Mouse (Mus musculus): Measurements from ENCODE around the gene Trappc2l. TPM values are rescaled to one million over a fixed set of nuclear protein-coding genes. Genes with fewer than 3 reads are reported as not detected.
A peak's percentile ranks its signal among the peaks of the same experiment; 100 is the strongest.

Trappc2l gene
- polyA plus RNA-seq (2012; ENCODE audit: insufficient read depth, insufficient read length, missing spikeins): 55.0 and 59.6 TPM in 2 replicates

DNA sequence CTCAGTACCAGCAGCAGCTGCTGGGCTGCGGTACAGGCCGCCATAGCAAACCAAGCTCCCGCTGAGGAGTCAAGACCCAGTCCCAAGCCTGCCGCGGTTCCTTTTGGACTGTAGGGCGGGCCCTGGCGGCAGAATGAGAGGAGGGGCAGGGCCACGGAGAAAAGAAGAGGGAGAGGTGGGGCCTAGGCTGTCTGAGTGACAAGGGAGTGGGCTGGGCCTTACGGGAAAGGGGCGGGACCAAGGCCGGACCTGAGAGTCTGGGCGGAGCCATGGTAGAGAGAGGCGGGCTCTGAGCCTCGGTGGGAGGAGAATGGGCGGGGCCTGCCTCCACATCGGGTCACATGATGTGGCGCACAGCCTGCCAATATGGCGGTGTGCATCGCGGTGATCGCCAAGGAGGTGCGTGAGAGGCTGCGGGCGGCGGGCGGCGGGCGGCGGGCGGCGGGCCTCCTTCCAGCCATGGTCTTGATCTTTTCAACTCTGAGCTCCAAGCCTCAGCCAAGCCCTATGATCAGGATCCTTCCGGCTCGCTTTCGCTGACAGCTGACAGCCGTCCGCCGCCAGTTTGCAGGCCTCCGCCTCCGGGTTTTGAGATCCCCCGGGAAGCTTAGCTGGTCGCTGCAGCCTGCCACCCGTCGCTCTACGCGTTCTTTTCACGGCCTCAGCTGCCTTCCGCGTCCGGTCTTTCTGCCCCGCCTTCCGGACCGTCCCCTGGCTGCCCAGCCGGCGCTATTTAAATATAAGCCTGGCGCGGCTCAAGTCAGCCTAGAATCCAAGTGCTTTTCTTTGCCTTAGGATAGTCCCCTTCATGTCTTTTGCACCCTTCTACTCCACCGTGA lies at the start of gene Trappc2l, which contains the start of gene Galns:
Trappc2l (plus strand) TSS at position 346 of the 839 bp plus-strand sequence.
Galns (minus strand) TSS at position 169 of the 839 bp plus-strand sequence.
- H3K27ac ChIP-seq (ENCODE audit: insufficient read depth, low read depth, low read length): peak within 1 kb of the TSS; percentile 85
- TF ChIP-seq POLR2A (IDR thresholded peaks at IDR 0.05; ENCODE audit: borderline replicate concordance, low read depth, low read length): 0 out of 2 replicates have a peak, but pooled peaks have one; percentile 37
- no peak for TF ChIP-seq CTCF (IDR thresholded peaks at IDR 0.05; ENCODE audit: low read depth, low read length)
- peak within 1 kb of the TSS; percentile 81 for H3K4me3 ChIP-seq (ENCODE audit: insufficient read depth, low read length)
- peaks cover 13% of the 10 kb centered on the region for H3K4me1 ChIP-seq (ENCODE audit: control insufficient read depth, insufficient read depth, low read length)

DNA sequence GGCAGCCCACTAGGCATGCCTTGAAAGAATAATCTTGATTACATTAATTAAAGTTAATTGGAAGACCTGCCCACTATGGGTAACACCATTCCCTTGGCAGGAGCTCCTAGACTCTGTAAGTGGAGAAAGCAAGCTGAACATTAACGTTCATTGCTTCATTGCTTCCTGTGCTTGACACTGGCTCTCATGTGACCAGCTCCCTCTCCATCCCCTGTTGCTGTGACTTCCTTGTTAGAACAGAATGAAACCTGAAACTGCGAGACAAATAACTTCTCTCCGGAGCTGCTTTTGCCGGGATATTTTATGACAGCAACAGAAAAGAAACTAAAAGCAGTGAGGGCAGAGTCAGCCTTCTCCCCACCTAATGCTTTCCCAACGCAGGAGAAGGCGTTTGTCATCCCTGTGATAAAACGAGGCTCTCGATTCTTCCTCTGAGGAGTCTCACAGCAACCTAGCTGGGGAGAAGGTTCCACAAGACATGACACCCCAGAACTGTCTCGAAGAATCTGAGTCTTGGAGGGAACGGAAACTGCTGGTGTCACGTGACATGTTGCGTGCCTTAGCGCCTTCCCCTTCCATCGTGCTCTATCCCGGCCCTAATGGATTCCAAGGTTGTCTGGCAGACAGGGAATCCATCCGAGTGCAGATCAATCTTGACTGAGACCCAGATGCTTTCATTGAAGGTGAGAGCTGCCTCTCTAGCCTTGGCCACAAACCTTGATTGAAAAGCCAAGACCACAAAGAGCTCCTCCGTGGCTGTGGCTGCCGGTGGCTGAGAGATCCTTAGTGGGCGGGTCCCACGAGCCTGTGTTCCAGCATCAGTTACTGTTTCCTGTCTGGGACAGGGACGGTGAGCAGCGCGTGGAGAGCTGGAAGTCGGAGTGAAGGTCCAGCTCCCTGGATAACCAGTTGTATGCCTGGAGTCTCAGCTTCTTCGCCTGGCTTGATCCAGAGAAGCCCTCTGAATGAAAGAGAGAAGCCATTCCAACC lies 46.8 kb upstream of the Trappc2l start:
- TF ChIP-seq POLR2A (IDR thresholded peaks at IDR 0.05; ENCODE audit: borderline replicate concordance, low read depth, low read length) (no peak), CTCF (IDR thresholded peaks at IDR 0.05; ENCODE audit: low read depth, low read length) (no peak)
- Histone ChIP-seq H3K27ac (ENCODE audit: insufficient read depth, low read depth, low read length) (peak overlapping the region; percentile 91), H3K4me3 (ENCODE audit: insufficient read depth, low read length) (peak overlapping the region; percentile 40), H3K4me1 (ENCODE audit: control insufficient read depth, insufficient read depth, low read length) (peaks cover 46% of the 10 kb centered on the region)

DNA sequence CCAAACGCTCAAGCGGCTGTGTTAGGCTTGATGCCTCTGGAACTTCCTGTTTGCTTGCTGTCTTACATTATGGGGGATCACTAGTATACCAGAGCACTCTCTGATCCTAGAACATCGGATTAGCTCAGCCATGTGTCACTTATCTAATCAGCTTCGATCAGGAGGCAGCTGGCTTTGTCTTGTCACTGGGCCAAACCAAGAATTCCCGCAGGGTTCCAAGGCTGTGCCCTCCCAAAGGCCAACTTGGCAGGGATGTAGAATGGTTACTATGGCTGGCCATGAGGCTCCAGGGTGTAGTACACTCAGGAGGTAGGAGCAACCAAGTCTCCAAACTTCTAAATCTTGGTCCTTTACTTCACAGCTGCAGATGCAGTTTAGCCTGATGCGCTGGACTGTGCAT lies 44.7 kb upstream of the Trappc2l start:
- Histone ChIP-seq H3K4me1 (ENCODE audit: control insufficient read depth, insufficient read depth, low read length) (peaks cover 34% of the 10 kb centered on the region), H3K27ac (ENCODE audit: insufficient read depth, low read depth, low read length) (peak overlapping the region; percentile 91), H3K4me3 (ENCODE audit: insufficient read depth, low read length) (peak overlapping the region; percentile 70)
- TF ChIP-seq POLR2A (IDR thresholded peaks at IDR 0.05; ENCODE audit: borderline replicate concordance, low read depth, low read length): no peak
- no peak for TF ChIP-seq CTCF (IDR thresholded peaks at IDR 0.05; ENCODE audit: low read depth, low read length)

DNA sequence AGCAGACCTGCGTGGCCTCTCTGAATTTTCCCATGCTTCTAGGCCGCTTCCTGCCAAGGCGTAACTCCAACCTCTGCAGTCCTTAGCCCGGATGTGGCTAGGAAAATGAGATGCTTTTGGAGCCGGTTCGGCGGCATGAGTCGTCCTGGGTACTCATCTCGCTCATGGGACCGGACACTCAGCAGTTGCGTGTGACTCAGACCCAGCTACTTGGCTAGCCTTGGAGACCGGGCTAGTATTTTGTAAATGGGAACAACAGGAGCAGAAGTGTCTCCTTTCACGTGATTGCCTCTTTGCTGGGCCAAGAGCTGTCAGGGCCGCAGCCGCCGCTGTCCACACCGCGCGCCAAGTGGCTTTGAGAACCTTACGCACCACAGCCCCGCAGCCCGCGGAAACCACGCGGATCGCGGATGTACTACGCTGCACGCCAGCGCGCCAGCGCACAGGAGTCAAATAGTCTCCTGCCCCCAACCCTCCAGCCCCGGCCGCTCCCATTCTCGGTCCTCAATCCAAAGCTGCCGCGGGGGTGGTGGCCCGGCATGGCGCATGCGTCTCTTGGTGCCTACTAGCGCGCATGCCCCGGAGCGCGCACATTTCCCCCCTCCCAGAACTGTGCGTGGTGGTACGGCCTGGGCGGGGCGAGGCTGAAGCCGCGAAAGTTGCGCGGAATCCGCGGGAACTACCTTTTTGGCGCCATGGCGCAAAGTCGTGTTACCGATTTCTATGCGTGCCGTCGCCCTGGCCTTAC lies 43.9 kb upstream of the Trappc2l start, which contains the start of gene Cdt1:
Cdt1 (plus strand) TSS at position 655 of the 748 bp plus-strand sequence.
- TF ChIP-seq CTCF (IDR thresholded peaks at IDR 0.05; ENCODE audit: low read depth, low read length) (no peak), POLR2A (IDR thresholded peaks at IDR 0.05; ENCODE audit: borderline replicate concordance, low read depth, low read length) (0 out of 2 replicates have a peak, but pooled peaks have one; percentile 34)
- Histone ChIP-seq H3K27ac (ENCODE audit: insufficient read depth, low read depth, low read length) (peak within 1 kb of the TSS; percentile 91), H3K4me1 (ENCODE audit: control insufficient read depth, insufficient read depth, low read length) (peaks cover 32% of the 10 kb centered on the region), H3K4me3 (ENCODE audit: insufficient read depth, low read length) (peak within 1 kb of the TSS; percentile 70)

DNA sequence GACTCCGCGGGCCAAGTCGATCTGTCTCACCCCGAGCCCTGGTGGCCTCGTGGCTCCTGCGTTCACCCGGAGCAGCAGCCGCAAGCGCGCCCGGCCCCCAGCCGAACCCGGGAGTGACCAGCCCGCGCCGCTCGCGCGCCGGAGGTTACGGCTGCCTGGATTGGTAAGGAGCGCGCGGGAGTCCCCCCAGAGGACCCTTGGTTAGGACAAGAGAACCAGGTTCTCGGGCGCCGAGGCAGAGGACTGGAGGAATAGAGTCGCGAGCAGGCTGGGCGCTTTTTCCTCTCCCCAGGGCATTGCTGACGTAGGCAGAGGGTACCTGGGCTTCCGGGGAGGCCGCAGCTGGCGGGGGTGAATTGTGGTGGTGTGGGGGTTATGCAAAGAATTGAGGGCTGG lies 43.3 kb upstream of the Trappc2l start:
- TF ChIP-seq CTCF (IDR thresholded peaks at IDR 0.05; ENCODE audit: low read depth, low read length) (no peak), POLR2A (IDR thresholded peaks at IDR 0.05; ENCODE audit: borderline replicate concordance, low read depth, low read length) (no peak)
- peaks cover 32% of the 10 kb centered on the region for H3K4me1 ChIP-seq (ENCODE audit: control insufficient read depth, insufficient read depth, low read length)
- H3K4me3 ChIP-seq (ENCODE audit: insufficient read depth, low read length): peak overlapping the region; percentile 70
- peak overlapping the region; percentile 91 for H3K27ac ChIP-seq (ENCODE audit: insufficient read depth, low read depth, low read length)

DNA sequence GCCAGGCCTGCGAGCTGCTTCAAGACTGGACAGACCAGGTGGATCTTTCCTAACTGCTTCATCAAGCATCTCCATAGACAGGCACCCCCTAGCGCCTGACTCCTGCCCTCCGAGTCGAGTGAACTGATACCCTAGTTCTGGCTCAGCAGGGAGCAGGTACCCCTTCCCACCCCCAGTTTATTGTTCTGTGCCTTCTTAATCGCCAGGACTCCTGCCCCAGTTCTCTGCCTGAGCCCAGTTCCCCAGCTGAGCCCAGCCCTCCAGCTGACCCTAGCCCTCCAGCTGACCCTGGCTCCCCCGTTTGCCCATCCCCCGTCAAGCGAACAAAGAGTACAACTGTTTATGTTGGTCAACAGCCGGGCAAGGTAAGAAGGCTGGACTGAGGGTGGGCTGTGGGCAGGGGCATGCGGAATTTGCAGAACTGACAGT lies 42.5 kb upstream of the Trappc2l start:
- no peak overlapping the region for H3K27ac ChIP-seq (ENCODE audit: insufficient read depth, low read depth, low read length)
- peaks cover 32% of the 10 kb centered on the region for H3K4me1 ChIP-seq (ENCODE audit: control insufficient read depth, insufficient read depth, low read length)
- peak overlapping the region; percentile 70 for H3K4me3 ChIP-seq (ENCODE audit: insufficient read depth, low read length)
- TF ChIP-seq CTCF (IDR thresholded peaks at IDR 0.05; ENCODE audit: low read depth, low read length) (no peak), POLR2A (IDR thresholded peaks at IDR 0.05; ENCODE audit: borderline replicate concordance, low read depth, low read length) (no peak)

DNA sequence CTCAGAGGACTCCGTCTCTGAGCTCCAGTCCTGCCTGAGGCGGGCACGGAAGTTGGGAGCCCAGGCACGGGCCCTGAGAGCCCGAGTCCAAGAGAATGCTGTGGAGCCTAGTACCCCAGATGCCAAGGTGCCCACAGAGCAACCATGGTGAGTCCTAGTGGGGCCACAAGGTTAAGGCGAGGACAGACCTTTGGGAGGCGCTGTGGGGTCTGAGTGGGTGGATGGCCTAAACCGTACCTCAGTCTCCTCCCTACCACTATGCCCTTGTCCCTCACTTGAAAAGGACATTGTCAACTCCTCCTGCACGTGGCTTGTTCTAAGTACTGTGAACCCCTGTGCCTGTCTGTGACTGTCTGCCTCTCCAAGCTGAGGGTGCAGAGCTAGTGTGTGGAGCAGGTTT lies 42.1 kb upstream of the Trappc2l start:
- Histone ChIP-seq H3K27ac (ENCODE audit: insufficient read depth, low read depth, low read length) (no peak overlapping the region), H3K4me3 (ENCODE audit: insufficient read depth, low read length) (peak overlapping the region; percentile 70), H3K4me1 (ENCODE audit: control insufficient read depth, insufficient read depth, low read length) (peaks cover 30% of the 10 kb centered on the region)
- TF ChIP-seq POLR2A (IDR thresholded peaks at IDR 0.05; ENCODE audit: borderline replicate concordance, low read depth, low read length) (peak; percentile 28; the same call in 1 of the 2 replicates), CTCF (IDR thresholded peaks at IDR 0.05; ENCODE audit: low read depth, low read length) (no peak)

DNA sequence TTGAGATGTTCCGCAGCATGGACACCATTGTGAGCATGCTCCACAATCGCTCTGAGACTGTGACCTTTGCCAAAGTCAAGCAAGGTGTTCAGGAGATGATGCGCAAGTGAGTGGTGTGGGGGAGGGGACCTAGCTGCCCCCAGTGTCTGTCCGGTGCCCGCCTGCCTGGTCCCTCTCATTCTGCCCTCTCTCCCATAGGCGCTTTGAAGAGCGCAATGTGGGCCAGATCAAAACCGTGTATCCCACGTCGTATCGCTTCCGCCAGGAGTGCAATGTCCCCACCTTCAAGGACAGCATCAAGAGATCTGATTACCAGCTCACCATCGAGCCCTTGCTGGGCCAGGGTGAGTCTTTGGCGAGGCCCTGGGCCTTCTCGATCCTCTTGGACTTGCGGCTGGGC lies 41.4 kb upstream of the Trappc2l start:
- Histone ChIP-seq H3K27ac (ENCODE audit: insufficient read depth, low read depth, low read length) (no peak overlapping the region), H3K4me1 (ENCODE audit: control insufficient read depth, insufficient read depth, low read length) (peaks cover 30% of the 10 kb centered on the region), H3K4me3 (ENCODE audit: insufficient read depth, low read length) (no peak overlapping the region)
- TF ChIP-seq CTCF (IDR thresholded peaks at IDR 0.05; ENCODE audit: low read depth, low read length): no peak
- TF ChIP-seq POLR2A (IDR thresholded peaks at IDR 0.05; ENCODE audit: borderline replicate concordance, low read depth, low read length): no peak

DNA sequence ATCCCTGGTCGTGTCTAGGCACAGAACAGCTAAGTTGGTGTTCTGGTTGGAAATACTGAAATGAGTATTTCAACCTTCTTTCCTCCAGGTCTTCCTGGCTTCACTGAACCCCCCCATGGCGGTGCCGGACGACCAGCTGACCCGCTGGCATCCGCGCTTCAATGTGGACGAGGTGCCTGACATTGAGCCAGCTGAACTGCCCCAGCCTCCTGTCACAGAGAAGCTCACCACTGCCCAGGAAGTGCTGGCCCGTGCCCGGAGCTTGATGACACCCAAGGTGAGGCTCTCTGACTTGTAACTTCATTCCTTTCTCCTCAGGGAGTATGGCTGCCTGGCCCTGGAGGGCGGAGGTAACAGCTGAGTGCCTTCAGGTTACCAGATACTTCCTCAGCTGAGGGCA lies 40.3 kb upstream of the Trappc2l start:
- H3K27ac ChIP-seq (ENCODE audit: insufficient read depth, low read depth, low read length): no peak overlapping the region
- TF ChIP-seq POLR2A (IDR thresholded peaks at IDR 0.05; ENCODE audit: borderline replicate concordance, low read depth, low read length): no peak
- TF ChIP-seq CTCF (IDR thresholded peaks at IDR 0.05; ENCODE audit: low read depth, low read length): no peak
- H3K4me3 ChIP-seq (ENCODE audit: insufficient read depth, low read length): no peak overlapping the region
- peaks cover 21% of the 10 kb centered on the region for H3K4me1 ChIP-seq (ENCODE audit: control insufficient read depth, insufficient read depth, low read length)
